Mouse (Mus musculus) lung, embryonic 16.5 days (tissue): ENCODE results near the gene Hist1h2bg. TPM values are rescaled to one million over a fixed set of nuclear protein-coding genes. Genes with fewer than 3 reads are reported as not detected.
"Not testable (repeated sequence)": the region's sequence is repeated elsewhere in the genome, so short reads cannot be mapped to it uniquely, and the experiment has no call there.

Experiments
- ATAC-seq: fragments of 200-750 bp; cut with Nextera tagmentation; 2 replicates; pipeline ENCODE4 v1.8.0; 2017; ENCODE audit warnings: low read depth, mild to moderate bottlenecking, moderate library complexity
- H3K27ac ChIP-seq: fragments of 300-500 bp; sonication (generic); 2 replicates; pipeline ENCODE4 v1.5.1; 2014; ENCODE audit warnings: mild to moderate bottlenecking, control low read depth, low read length
- H3K27me3 ChIP-seq: fragments of 300-500 bp; sonication (generic); 2 replicates; pipeline ENCODE4 v1.6.1; 2014; ENCODE audit warnings: low read depth, low read length, mixed read lengths; ENCODE audit not compliant: control insufficient read depth, insufficient read depth
- H3K36me3 ChIP-seq: fragments of 300-500 bp; sonication (generic); 2 replicates; pipeline ENCODE4 v1.6.1; 2014; ENCODE audit warnings: low read length; ENCODE audit not compliant: control insufficient read depth, insufficient read depth
- H3K4me1 ChIP-seq: fragments of 300-500 bp; sonication (generic); replicated peaks from 2 replicates; pipeline ENCODE4 v1.6.1; 2014; ENCODE audit warnings: low read length, mixed read lengths; ENCODE audit not compliant: control insufficient read depth, insufficient read depth
- H3K4me2 ChIP-seq: fragments of 300-500 bp; sonication (generic); 2 replicates; pipeline ENCODE4 v1.6.1; 2014; ENCODE audit warnings: low read depth, low read length, control low read depth
- H3K4me3 ChIP-seq: fragments of 300-500 bp; sonication (generic); 2 replicates; pipeline ENCODE4 v1.5.1; 2014; ENCODE audit warnings: mild to moderate bottlenecking, low read length, control low read depth
- H3K9ac ChIP-seq: fragments of 300-500 bp; sonication (generic); 2 replicates; pipeline ENCODE4 v1.6.1; 2014; ENCODE audit warnings: low read length, control low read depth
- H3K9me3 ChIP-seq: fragments of 300-500 bp; sonication (generic); 2 replicates; pipeline ENCODE4 v1.6.1; 2016; ENCODE audit warnings: low read length; ENCODE audit not compliant: control insufficient read depth
- WGBS: fragments of 180-500 bp; shearing (Covaris S2); extraction: QIAGEN DNeasy Blood & Tissue Kit; methylation state at CpG from one replicate; pipeline ENCODE4 v1.1.7; 2014; 5-methylcytosine and 5-hydroxymethylcytosine counted together
- polyA plus RNA-seq: library from polyadenylated mRNA; unstranded; fragments of >200 nt; fragmentation: Nextera tagmentation; extraction: Ambion mirVana; gene quantifications from 2 replicates; pipeline ENCODE4 v1.2.1, GENCODE M21; 2015

Gene Hist1h2bg
- polyA plus RNA-seq, 1 experiment from 2014 or later: 15.8 TPM

GRCm38 (mm10) chr13:23561531-23561882 is 9.7 kb upstream of the Hist1h2bg start:
- Histone ChIP-seq H3K27ac (peak overlapping the region; percentile 99; the same call in 1 of the 2 replicates), H3K4me3 (peak overlapping the region; percentile 49), H3K9ac (peak overlapping the region; percentile 63), H3K4me2 (peak overlapping the region; percentile 61)
- ATAC-seq, H3K4me1 ChIP-seq, H3K9me3 ChIP-seq, H3K36me3 ChIP-seq, H3K27me3 ChIP-seq: not testable (repeated sequence)
- 0% methylated on average over 2 of the region's 5 CpGs for WGBS

- peak within 1 kb of the TSS; percentile 63 for H3K9ac ChIP-seq
- not testable (repeated sequence) for H3K36me3 ChIP-seq, H3K9me3 ChIP-seq, H3K4me1 ChIP-seq, H3K27me3 ChIP-seq
- under 1% methylated on average over 45 of the region's 67 CpGs for WGBS
- ATAC-seq: peak; percentile 92
- H3K4me3 ChIP-seq: peak within 1 kb of the TSS; percentile 49
- peak within 1 kb of the TSS; percentile 61 for H3K4me2 ChIP-seq
- H3K27ac ChIP-seq: peak within 1 kb of the TSS; percentile 99
Measured at GRCm38 (mm10) chr13:23561883-23562659, 9.1 kb upstream of the Hist1h2bg start, which contains the start of gene Hist1h3e. Gene Hist1h3e, minus strand, starts transcription at chr13:23562369.

DNA sequence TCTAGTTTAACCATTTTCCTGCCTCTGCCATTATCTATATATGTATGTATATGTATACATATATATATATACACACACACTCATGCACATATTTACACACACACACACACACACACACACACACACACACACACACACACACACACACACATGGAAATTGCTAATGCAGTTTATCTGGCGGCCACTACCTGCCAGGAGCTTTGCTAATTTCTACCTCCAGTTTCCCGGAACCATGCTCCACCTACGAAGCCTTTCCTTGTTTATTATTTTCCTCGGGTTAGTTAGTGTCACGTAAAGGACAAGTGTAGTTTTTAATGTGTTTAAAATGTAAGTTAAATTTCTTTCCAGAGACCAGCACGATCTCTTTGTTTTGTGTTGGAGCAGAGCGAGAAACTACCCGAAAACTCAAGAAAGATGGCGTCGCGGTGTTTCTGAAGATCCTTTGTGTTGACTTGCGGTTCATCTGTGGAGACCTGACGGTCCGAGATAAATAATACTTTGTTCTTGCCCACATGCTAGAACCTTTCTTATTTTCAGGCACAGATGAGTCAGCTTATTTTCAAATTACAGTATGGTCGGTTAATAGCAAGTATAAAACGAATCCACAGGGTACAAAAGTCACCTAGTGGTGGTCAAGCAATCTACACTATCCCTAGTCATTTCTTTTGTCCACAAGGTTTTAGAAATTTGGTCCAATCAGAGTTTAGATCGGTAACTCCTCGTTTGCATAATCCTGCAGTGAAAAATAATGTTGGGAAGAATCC is 8.3 kb upstream of the Hist1h2bg start:
- no peaks in the 10 kb centered on the region for H3K9me3 ChIP-seq
- no peaks in the 10 kb centered on the region for H3K36me3 ChIP-seq
- peak overlapping the region; percentile 99 for H3K27ac ChIP-seq
- H3K4me3 ChIP-seq: peak overlapping the region; percentile 49
- no peaks in the 10 kb centered on the region for H3K27me3 ChIP-seq
- 2% methylated on average over 18 of the region's 18 CpGs for WGBS
- ATAC-seq: peak; percentile 69
- peak overlapping the region; percentile 63 for H3K9ac ChIP-seq
- H3K4me2 ChIP-seq: peak overlapping the region; percentile 61
- no peaks in the 10 kb centered on the region for H3K4me1 ChIP-seq

GRCm38 (mm10) chr13:23564482-23564881 is 6.7 kb upstream of the Hist1h2bg start:
- H3K9me3 ChIP-seq: no peaks in the 10 kb centered on the region
- no peak overlapping the region for H3K27ac ChIP-seq
- H3K4me3 ChIP-seq: no peak overlapping the region
- WGBS: 65% methylated on average over 2 of the region's 2 CpGs
- H3K36me3 ChIP-seq: no peaks in the 10 kb centered on the region
- no peak overlapping the region for H3K4me2 ChIP-seq
- H3K4me1 ChIP-seq: no peaks in the 10 kb centered on the region
- no peaks in the 10 kb centered on the region for H3K27me3 ChIP-seq
- no peak for ATAC-seq
- no peak overlapping the region for H3K9ac ChIP-seq

DNA sequence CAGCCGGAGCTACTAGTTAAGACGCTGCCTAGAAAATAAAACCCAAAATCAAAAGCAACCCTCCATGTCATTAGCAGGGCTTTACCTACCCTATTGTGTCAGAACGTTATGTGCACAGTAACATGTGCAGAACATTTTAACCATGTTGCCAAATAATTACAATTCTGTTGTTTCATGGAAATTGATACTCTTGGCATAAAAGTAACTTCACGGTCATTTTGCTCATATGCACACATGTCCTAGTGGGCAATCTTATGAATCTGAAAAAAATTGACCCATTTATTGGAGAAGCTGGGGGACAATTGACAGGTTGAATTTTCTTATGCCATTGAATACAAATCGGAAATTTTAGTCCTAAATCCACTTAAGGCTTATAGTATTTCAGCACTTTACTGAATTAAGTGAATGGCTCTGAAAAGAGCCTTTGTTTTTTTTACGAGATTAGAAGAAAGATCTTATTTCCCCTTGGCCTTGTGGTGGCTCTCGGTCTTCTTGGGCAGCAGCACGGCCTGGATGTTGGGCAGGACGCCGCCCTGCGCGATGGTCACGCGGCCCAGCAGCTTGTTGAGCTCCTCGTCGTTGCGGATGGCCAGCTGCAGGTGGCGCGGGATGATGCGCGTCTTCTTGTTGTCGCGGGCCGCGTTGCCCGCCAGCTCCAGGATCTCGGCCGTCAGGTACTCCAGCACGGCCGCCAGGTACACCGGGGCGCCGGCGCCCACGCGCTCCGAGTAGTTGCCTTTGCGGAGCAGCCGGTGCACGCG is 755 bp upstream of the Hist1h2bg start:
- Histone ChIP-seq H3K4me2 (peak overlapping the region; percentile 42), H3K9ac (peak overlapping the region; percentile 62), H3K27ac (peak overlapping the region; percentile 98), H3K4me3 (peak overlapping the region; percentile 44)
- not testable (repeated sequence) for H3K4me1 ChIP-seq, H3K9me3 ChIP-seq, H3K27me3 ChIP-seq, H3K36me3 ChIP-seq
- ATAC-seq: peak; percentile 6; the same call in 1 of the 2 replicates
- WGBS: under 1% methylated on average over 15 of the region's 41 CpGs

GRCm38 (mm10) chr13:23571504-23572217 is 465 bp downstream of the Hist1h2bg start:
- H3K9me3 ChIP-seq, H3K36me3 ChIP-seq, ATAC-seq, H3K27me3 ChIP-seq, H3K4me1 ChIP-seq: not testable (repeated sequence)
- H3K27ac ChIP-seq: peak overlapping the region; percentile 98
- H3K9ac ChIP-seq: peak overlapping the region; percentile 70
- H3K4me3 ChIP-seq: peak overlapping the region; percentile 52
- H3K4me2 ChIP-seq: peak overlapping the region; percentile 85
- WGBS: 0% methylated on average over 11 of the region's 34 CpGs

- Histone ChIP-seq H3K36me3 (no peaks in the 10 kb centered on the region), H3K4me2 (peak overlapping the region; percentile 85), H3K9me3 (no peaks in the 10 kb centered on the region), H3K27me3 (no peaks in the 10 kb centered on the region), H3K4me3 (peak overlapping the region; percentile 52), H3K9ac (peak overlapping the region; percentile 70), H3K27ac (peak overlapping the region; percentile 98), H3K4me1 (peaks cover 8% of the 10 kb centered on the region; the same call in 1 of the 2 replicates)
- WGBS: 15% methylated on average over 2 of the region's 2 CpGs
- no peak for ATAC-seq
Measured at GRCm38 (mm10) chr13:23572218-23573033, 1.2 kb downstream of the Hist1h2bg start.
